Mouse (Mus musculus): ENCODE results near the gene Gm10320.

The Gm10320 gene

DNA sequence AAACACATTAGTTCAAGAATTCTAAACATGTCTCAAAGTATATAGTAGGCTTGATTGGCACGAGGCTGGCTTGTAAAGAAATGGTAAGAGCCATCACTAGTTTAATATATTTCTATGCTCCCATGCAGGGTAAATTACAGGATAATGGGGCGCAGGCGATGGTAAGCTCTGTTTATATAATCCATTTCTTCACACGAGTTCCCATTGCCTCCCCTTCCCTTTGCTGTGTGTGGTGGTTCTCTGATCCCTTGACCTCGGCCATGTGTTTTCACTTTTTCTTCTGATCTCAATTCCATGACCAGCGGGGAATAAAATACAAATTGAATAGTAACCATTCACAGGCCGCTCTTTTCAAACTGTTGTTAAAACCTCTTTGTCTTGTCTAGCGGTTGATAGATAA lies 11.8 kb upstream of the Gm10320 start:
- DNase-seq (ENCODE audit: low read depth): no peak

DNA sequence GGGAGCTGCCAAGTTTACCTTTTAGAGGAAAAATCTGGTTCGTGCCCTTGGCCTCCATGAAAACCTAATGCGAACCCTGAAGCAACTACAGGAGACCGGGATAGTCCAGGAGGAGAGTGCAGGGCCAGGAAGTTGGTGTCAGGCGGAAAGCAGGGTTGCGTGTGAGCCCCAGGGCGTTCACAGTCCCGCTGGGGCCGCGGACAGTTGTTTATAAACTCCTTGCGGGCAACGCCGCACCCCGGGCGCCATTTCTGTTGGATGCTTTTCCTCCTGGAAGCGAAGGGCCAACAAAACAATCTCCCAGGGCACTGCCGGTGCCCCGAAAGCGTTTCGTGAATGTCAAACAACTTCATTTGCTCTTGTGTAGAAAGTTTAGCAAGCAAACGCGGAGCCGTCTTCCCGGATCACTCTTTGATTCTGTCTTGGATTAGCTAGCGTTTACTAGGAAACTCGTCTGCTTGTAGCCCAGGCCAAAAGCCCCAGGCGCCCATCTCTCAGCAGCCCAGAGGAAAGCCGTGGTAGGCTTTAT lies 11.1 kb upstream of the Gm10320 start:
- DNase-seq (ENCODE audit: low read depth): no peak

DNA sequence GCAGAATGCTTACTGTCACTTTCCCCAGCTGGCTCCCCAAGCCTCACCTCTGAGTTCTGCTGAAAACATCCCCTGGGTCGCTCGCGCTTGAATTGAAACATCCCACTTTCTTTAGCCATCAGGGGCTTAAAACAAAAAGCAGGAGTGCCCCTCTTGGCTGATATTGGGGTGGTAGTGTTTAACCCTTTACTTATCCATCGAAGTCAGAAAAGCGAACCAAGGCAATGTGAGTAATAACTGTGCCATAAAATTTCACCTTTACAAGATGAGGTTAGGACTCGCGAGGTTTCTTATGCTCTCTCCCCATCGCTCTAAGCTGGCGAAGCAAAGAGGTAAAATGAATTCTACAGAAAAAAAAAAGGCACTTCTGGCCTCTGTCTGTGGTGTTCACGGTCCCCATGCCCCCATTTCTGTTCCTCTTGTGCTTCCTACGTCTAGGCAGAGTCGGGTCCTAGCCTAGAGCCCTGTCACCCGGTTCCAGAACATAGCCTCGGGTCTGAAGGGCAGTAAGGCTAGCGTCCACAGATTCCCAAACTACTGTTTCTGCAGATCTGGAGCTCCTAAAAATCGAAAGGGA lies 10.5 kb upstream of the Gm10320 start:
- no peak for DNase-seq (ENCODE audit: low read depth)

DNA sequence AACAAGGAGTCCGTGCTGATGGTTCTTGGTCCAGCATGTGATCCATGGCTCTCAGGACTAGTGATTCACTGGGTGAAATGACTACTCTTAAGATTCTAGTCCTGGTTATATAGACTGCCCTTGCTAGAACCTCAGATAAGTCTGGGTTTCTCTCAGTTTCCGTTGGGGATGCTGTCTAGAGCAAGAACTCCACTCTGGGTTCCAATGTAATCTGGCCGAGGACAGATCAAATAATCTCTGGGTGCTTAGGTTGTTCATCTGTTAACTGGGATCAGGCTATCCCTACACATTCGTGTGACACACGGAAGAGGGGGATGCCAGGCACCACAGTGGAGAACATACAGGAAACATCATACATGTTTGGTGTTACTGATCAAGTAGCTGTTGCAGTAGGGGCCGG lies 9.5 kb upstream of the Gm10320 start:
- DNase-seq (ENCODE audit: low read depth): no peak

DNA sequence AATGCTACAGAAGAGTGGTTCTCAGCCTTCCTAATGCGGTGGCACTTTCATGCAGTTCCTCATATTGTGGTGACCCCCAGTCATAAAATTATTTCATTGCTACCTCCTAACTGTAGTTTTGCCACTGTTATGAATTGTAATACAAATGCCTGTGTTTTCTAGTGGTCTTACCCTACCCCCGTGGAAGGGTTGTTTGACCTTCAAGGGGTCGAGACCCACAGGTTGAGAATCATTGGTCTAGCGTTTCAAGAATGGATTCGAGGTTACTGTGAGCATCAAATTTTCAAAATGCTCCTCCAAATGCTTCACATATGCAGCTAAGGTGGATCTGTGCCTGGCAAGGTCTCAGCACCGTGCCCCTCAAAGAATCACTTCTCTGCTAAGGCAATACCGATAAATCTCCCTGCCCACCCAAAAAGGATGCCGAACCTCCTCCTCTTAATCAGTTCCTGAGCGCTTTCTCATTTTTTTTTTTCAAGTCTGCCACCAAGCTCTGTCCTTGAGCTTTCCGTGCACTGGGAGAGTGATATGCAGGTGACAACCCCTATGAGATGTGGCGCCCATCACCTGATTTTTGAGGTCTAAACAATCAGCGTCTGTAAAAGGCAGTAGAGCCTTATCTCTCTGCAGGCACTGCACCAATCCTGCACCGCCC lies 8.8 kb upstream of the Gm10320 start:
- DNase-seq (ENCODE audit: low read depth): no peak

DNA sequence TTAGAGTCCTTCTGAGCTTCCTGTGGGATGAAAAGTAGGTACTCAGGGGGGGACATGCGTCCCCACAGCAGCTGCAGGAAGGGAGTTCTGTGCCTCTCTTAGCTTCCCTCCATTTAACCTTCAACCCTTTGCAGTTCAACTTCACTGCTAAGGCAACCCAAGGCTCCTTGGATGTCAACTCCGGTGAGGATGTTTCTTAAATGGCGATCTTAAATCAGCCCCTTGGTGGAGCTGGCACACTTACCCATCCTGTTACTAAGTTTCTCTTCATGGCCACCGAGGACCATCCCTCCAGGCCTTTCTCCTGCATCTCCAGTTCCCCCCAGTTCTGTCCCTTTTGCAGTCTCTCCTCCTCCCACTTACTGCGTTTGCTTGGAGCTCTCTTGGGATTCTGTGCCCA lies 6.8 kb upstream of the Gm10320 start:
- no peak for DNase-seq (ENCODE audit: low read depth)

DNA sequence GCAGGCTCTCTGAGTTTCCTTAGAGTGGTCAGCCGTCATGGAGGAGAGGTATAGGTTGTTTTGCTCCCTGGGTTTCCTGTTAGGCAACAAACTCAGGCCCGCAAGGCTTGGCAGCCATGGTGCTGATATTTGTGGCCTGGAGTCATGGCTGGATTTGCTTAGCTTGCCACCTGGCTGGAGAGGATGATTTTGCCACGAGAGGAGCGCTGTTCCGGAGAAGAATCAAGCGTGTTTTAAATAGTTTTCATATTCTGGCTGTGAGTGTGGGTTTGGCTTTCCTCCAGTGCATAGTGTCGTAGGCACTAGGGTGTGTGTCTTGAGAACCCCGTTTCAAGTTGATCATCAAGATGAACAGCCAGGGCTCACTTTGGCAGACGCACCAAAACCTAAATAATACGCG lies 6.3 kb upstream of the Gm10320 start:
- no peak for DNase-seq (ENCODE audit: low read depth)

DNA sequence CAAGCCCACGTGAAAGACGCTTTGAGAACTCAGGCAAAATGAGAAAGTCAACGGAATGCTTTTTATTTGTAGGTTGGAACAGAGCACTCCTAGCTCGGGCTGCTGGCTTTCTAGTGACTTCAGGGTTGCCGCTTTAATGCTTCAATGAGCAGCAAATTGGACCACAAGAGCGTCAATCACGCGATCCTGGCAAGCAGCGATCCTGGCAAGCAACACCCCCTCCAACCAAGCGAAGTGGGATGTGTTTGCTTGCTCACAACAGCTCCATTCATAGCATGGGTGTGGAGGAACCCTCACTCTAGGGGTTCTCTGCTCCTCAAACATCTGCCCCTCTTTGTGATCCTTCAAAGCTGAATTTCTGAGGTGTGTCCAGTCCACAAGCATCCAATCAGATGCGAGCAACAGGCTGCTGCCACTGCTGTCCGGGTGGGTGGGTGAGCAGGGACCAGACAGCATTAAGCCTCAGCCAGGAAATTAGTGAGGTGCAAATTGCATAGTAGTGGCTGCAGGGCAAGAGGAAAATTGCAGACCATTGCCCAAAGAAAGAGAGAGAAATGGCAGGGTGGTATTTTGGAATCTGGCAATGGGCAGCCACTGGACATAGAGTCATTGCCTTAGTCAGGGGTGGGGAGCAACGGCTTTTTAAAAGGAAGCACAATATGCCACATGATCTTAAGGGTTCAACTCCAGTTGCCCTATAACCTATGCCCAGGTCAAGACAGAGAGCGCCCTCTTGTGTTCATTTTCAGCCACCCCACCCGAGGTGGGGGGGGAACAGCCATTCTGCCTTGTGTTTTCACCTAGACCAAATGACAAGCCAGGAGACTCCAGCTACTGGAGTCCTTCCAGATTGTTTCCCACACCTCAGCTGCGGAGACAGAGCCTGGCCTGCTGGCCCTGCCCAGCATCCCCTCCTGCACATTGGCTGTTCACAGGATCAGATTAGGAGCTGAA lies 5.4 kb upstream of the Gm10320 start:
- DNase-seq (ENCODE audit: low read depth): no peak

DNA sequence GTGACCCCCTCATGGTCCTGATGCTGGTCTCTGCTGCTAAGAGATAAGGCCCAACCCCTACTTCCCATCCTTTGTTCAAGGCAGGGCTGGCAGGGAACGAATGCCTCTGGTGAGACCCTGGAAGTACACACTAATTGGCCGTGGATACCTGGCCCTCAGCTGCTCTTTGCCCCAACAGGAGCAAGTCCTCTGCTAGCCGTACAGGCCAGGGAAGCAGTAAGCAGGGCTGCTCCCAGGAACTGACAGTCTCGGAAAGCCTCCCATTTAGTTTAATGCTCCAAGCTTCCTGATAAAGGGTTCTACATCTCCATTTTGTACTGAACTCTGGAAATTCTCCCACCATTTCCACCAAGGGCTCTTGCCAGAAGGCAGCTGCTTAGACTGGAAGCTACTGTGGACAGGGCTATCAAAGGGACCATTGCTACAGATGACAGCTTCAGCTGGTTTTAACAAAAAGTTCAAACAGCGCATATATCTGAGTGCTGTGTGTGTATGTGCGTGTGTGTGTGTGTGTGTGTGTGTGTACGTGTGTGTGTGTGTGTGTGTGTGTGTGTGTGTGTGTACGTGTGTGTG lies 2.8 kb upstream of the Gm10320 start:
- no peak for DNase-seq (ENCODE audit: low read depth)

DNA sequence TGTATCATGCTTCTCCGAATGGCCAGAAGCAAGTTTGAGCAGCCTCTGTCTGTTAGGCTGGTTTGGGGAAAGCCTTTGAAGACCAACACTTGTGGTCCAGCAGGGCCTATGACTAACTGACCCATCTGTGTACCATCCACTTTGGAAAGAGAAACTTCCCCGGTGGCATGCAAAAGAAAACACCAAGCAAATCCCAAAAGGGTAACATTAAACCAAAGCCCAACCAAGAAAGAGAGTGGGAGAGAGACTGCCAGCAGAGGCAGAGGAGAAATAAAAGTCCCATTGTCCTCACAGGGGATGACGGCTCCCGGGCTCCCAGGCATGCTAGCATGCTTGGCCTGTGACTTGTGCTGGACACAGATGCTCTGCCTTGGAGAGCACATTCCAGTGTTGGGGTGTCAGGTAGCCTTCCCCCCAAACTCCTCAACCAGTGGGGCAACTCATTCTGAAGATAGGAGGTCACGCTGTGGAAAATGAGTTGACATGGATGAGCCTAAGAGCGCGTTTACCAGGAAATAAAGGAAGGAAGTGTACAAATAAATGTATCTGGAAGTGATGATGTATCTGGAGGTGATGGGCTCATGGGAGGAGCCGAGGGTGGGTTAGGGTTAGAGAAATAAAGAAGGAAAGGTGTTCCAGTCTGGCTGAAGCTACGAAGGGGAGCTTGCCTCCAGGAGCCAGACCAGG lies 911 bp upstream of the Gm10320 start:
- no peak for DNase-seq (ENCODE audit: low read depth)

DNA sequence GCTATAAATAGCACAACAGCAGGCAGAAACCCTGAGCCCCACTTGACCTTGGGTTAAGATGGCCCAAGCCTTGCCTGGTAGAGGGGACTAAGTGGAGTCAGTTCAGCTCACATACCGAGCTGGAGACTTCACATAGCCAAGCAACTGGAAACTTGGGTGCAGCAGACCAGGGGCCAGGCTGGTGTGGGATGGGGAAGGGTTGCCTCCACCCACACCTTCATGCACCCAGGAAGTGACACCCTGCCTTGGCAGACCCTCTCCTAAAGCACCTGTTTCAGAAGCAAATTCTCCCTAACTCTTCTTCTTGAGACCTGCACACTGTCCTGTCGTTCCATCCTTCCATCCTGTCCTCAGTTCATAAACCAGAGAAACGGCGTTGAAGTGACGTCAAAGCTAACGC lies 5.1 kb downstream of the Gm10320 start:
- no peak for DNase-seq (ENCODE audit: low read depth)

DNA sequence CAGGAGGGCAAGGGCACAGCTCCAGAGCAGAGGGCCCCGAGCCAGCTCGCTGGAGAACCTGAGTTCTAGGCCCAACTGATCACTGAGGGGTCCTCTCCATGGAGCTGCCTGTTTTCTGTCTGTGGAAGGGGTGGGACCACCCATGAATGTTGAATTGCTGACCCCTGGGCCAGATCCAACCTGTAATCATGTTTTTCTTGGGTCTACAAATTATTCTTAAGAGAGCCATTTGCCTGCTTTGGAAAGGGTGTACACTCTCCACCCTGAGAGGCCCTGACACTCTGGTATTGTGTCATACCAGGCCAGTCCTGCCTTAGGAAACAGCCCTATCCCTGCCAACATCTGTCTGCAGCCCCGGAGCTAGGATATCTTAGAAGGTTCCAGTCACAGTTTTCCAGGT lies 5.6 kb downstream of the Gm10320 start:
- no peak for DNase-seq (ENCODE audit: low read depth)

DNA sequence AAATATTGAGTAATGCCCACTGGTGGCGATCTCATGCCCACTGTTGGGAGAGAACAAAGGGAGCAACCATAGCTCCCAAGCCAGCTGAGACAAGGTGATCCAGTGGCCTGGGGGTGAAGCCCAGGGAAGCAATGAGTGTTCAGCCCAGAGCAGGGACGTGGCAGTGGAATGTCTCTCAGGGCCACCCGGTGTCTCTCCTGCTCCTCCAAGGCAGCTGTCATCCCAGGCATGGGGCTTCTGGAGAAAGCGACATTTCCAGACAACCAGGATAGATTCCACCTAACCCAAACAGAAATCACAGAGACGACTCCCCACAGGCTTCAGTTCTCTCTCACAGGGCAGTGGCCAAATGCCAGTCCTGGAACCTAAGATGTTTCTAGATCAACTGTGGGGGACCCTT lies 6.4 kb downstream of the Gm10320 start:
- DNase-seq (ENCODE audit: low read depth): no peak

DNA sequence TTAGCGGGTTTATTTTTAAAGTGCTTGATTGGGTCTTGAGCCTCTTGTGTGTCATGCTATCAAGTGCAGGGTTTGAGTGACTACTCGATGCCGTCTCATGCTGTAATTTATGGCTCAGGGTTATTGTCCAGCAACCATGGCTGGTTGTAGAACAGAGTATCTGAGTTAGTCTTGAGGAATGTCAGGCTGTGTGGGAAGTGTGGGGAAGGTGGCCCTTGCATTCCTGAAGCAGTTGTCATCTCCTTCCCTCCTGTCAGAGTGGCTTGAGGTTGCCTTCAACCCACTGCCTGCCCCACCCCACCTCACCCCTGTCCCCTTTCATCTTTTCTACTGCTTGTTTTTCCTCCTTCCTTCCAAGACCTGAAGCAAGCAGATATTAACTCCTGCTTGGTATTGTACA lies 13.8 kb downstream of the Gm10320 start:
- DNase-seq (ENCODE audit: low read depth): no peak

DNA sequence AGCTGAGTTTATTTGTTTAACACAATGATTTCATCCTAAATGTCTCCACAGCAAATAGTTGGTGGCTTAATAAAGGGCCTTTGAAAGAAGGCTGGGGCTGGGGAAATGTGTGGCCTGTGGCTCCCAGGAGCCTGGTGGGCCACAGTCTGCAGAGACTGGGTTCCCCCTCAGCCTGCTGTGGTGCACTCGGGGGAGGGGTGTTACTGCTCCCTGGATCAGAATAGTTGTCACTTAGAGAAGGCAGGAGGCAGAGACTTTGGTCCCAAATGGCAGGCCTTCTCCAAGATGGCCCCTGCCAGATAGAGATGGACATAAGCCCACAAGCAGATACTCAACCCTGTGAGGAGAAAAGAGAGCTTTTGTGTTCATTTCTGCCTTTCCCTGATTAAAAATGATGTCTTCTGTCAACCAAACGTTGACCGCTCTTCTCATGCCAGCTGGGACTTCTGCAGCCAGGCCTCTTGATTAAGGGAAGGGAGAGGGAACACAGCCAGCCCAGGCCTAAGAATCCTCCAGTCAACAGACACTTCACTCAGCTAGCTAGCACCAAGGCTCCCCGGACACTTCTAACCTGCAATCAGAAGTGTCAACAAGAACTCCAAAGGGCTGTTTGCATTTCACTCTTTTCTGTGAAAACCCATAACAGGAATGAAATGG lies 14.8 kb downstream of the Gm10320 start:
- no peak for DNase-seq (ENCODE audit: low read depth)

DNA sequence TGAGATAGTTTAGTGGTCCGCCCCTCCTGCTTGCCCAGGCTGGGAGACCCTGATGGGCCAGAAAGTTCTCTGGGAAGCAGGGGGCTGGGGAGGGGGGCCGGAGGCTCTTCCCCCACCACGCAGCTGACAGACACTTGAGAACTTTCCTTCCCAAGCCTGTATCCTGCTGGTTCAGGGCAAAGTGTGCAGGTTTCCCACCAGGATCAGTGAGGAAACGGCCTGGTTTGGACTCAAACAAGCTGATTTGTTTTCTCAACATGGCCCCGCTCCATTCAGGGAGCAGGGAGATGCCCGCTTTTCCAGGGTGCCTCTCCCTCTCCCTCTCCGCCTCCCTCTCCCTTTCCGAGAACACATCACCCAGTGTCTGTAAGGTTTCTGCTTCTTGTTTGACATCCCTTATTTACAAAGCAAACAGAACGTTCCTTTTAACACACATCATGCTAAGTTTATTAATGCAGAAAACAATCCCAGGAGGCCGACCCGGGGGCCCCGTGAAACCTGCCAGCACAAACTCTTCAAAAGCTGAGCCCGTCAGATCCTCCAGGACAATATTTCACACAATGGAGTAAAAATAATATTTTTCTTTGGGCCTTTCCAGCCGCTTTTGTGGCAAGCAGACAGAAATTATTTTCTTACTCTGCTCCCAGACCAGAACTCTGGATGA lies 15.5 kb downstream of the Gm10320 start:
- no peak for DNase-seq (ENCODE audit: low read depth)

DNA sequence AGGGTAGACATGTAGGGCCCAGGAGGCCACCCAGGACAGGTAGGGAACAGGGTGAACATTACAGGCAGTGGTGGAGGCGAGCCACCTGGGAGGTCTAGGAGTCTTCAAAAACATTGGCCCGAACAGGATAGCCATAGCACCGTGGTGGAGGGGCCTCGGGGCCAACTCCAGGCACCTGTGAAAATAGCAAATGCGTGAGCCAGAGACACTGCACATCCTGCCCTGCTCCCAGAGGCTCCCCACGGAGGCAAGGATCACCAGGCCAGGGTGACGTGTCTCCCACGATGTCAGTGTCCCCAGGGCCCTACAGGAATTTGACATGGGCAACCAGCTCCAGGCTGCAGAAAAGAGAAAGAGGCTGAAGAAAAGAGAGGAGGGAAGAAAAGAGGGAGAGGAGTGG lies 16.1 kb downstream of the Gm10320 start:
- DNase-seq (ENCODE audit: low read depth): no peak

DNA sequence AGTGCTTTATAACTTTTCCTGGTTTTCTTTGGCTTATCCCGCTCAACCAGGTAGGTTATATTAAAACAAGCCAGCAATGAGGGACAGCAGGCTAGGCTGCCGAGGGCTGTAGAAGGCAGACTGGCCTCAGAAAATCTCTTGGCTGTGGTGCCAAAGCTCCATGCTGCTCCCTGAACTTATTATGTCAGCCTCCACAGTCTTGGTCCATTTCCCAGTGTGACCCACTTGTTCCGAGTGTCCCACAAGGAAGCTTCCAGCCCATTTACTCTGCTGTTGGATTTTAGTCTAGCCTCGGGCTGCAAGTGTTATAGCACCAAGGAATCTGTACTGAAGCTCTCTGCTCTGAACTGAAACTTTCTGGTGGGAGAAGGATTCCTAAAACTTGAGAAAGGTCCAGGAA lies 18.8 kb downstream of the Gm10320 start:
- no peak for DNase-seq (ENCODE audit: low read depth)

DNA sequence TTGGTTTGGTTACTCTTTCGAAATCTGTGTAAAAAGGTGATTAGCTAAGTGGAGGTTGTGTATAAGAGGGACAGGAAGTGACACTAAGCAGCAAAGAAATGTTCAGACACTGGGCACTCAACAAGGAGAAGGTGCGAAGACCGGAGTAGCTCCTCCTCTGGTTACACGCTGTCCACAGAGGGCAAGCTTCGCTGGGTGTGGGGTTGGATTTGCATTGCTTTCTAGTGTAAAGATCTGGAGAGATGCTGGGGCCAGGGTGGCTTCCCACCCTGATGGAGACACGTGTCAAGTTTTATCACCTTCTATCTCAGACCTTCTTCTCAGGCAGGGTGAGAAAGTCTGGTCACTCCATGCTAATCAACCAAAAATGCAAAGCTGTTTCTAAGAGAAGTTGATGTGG lies 20.0 kb downstream of the Gm10320 start:
- no peak for DNase-seq (ENCODE audit: low read depth)

DNA sequence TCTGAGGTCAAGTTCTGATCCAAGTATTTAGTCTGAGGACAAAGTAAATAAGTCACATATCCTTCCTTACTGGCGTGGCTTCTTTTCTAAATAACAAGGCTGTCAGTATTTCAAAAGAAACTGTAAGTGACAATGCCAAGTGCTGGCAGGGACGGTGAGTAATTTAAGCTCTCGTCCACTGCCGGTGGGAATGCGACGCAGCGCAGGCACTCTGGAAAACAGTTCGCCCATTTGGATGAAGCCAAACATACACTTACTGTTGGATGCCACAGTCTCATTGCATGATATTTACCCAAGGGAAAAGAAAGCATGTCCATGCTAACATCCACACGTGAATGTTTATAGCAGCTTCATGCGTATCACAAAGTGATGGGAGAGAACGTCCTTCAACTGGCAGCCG lies 21.5 kb downstream of the Gm10320 start:
- DNase-seq (ENCODE audit: low read depth): no peak

DNA sequence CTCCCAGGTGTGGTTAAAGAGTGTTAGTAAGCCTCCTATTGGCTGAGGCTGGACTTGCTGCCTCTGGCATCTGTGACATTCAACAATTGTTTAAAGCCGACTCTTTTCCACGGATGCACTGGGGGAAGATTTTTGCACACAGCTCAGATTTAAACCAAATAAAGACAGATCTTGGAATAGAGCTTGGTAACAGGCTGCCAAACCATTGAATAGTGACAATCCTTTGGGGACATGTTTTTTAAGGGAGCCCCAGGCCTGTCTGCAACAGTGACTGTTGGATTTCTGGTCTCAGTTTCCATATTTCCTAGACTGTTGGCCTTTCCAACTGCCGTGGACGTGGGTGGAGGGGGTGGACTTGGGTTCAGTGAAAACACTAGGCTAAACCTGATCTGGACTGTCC lies 21.9 kb downstream of the Gm10320 start:
- no peak for DNase-seq (ENCODE audit: low read depth)
